ENCODE assay signal across 7 mouse cellular contexts in genomic region chr16:49854931-49855835, GRCm38 (mm10). TPM values are rescaled to one million over a fixed set of nuclear protein-coding genes. Genes with fewer than 3 reads are reported as not detected.
DNase-seq lines count a peak whose midpoint lies in the region; ATAC-seq and TF ChIP-seq lines count a peak whose summit lies in the region.

No protein-coding gene starts in this region.

- ATAC-seq in intestine, postnatal 0 days: peak; percentile 93
- ATAC-seq in midbrain, embryonic 12.5 days (ENCODE audit: low FRiP score, low read depth): peak; percentile 97

- TF ChIP-seq CTCF in intestine, postnatal 0 days (IDR thresholded peaks at IDR 0.05; ENCODE audit: low read depth): peak; percentile 80
- TF ChIP-seq CTCF in small intestine, adult 2 months (IDR thresholded peaks at IDR 0.05; ENCODE audit: extremely low read depth, insufficient read length, insufficient replicate concordance, low read depth, low read length): peak; percentile 57; the same call in 1 of the 2 replicates

- intact Hi-C loops in left cerebral cortex, postnatal 4 days (cut with DNase I): loop anchor here (5.0 to 10.0 kb wide), 3 partner anchors 187 to 350 kb away; no protein-coding TSS in a partner anchor

- DNase-seq in adrenal gland, adult 2 months: peak; percentile 97
- DNase-seq in embryonic facial prominence, embryonic 10.5 days (ENCODE audit: low spot score): peak; percentile 92
- DNase-seq in gonadal fat pad, adult 2 months (ENCODE audit: low read depth): peak; percentile 79
- peak; percentile 94 for DNase-seq in left cerebral cortex, postnatal 4 days

- WGBS in embryonic facial prominence, embryonic 10.5 days: 2% methylated on average over 68 of the region's 74 CpGs
- WGBS in intestine, postnatal 0 days: under 1% methylated on average over 62 of the region's 74 CpGs
- WGBS in midbrain, embryonic 12.5 days: under 1% methylated on average over 74 of the region's 74 CpGs
- WGBS in small intestine, adult 2 months: under 1% methylated on average over 73 of the region's 74 CpGs

- H3K27me3 ChIP-seq in embryonic facial prominence, embryonic 10.5 days (replicated peaks; ENCODE audit: low read depth, poor library complexity, severe bottlenecking): no peaks in the 10 kb centered on the region
- no peaks in the 10 kb centered on the region for H3K27me3 ChIP-seq in intestine, postnatal 0 days (replicated peaks; ENCODE audit: control insufficient read depth, insufficient read depth, low read length)
- H3K27me3 ChIP-seq in midbrain, embryonic 12.5 days: no peaks in the 10 kb centered on the region
- no peaks in the 10 kb centered on the region for H3K27me3 ChIP-seq in small intestine, adult 2 months (ENCODE audit: control insufficient read depth, insufficient read depth, low read length)

- peak; percentile 63 for TF ChIP-seq POLR2A in small intestine, adult 2 months (IDR thresholded peaks at IDR 0.05; ENCODE audit: low read depth, low read length)

- peak overlapping the region; percentile 67 for H3K4me2 ChIP-seq in intestine, postnatal 0 days (replicated peaks; ENCODE audit: low read depth)
- peak overlapping the region; percentile 66 for H3K4me2 ChIP-seq in midbrain, embryonic 12.5 days (replicated peaks)

- peak overlapping the region; percentile 94 for H3K4me3 ChIP-seq in embryonic facial prominence, embryonic 10.5 days
- peak overlapping the region; percentile 97 for H3K4me3 ChIP-seq in intestine, postnatal 0 days (ENCODE audit: low read depth, low read length)
- peak overlapping the region; percentile 92 for H3K4me3 ChIP-seq in midbrain, embryonic 12.5 days
- peak overlapping the region; percentile 73 for H3K4me3 ChIP-seq in small intestine, adult 2 months (ENCODE audit: low read depth, low read length)

- no peaks in the 10 kb centered on the region for H3K9me3 ChIP-seq in embryonic facial prominence, embryonic 10.5 days
- no peaks in the 10 kb centered on the region for H3K9me3 ChIP-seq in intestine, postnatal 0 days (ENCODE audit: control insufficient read depth)
- no peaks in the 10 kb centered on the region for H3K9me3 ChIP-seq in midbrain, embryonic 12.5 days

- H3K36me3 ChIP-seq in embryonic facial prominence, embryonic 10.5 days (replicated peaks): peaks cover 6% of the 10 kb centered on the region; the same call in 1 of the 2 replicates
- no peaks in the 10 kb centered on the region for H3K36me3 ChIP-seq in intestine, postnatal 0 days (ENCODE audit: control insufficient read depth, insufficient read depth)
- H3K36me3 ChIP-seq in midbrain, embryonic 12.5 days: no peaks in the 10 kb centered on the region
- peaks cover 3% of the 10 kb centered on the region for H3K36me3 ChIP-seq in small intestine, adult 2 months (ENCODE audit: control insufficient read depth, insufficient read depth, low read length)

- peaks cover 36% of the 10 kb centered on the region for H3K4me1 ChIP-seq in embryonic facial prominence, embryonic 10.5 days
- 0 out of 2 replicates have a peak, but pooled peaks cover 5% of the 10 kb centered on the region for H3K4me1 ChIP-seq in intestine, postnatal 0 days (replicated peaks; ENCODE audit: control insufficient read depth, insufficient read depth, low read length)
- peaks cover 15% of the 10 kb centered on the region; the same call in 1 of the 2 replicates for H3K4me1 ChIP-seq in midbrain, embryonic 12.5 days
- peaks cover 11% of the 10 kb centered on the region; the same call in 1 of the 2 replicates for H3K4me1 ChIP-seq in small intestine, adult 2 months (ENCODE audit: control insufficient read depth, insufficient read depth, insufficient read length, low read length)

- peak overlapping the region; percentile 87 for H3K9ac ChIP-seq in intestine, postnatal 0 days (ENCODE audit: low read depth, low read length)
- peak overlapping the region; percentile 90 for H3K9ac ChIP-seq in midbrain, embryonic 12.5 days (replicated peaks)

- H3K27ac ChIP-seq in embryonic facial prominence, embryonic 10.5 days (replicated peaks): peak overlapping the region; percentile 95
- H3K27ac ChIP-seq in intestine, postnatal 0 days (ENCODE audit: low read depth, low read length): peak overlapping the region; percentile 97
- peak overlapping the region; percentile 98 for H3K27ac ChIP-seq in midbrain, embryonic 12.5 days (replicated peaks)
- peak overlapping the region; percentile 97 for H3K27ac ChIP-seq in small intestine, adult 2 months (ENCODE audit: insufficient read depth, low read depth, low read length)

RNA-seq across cellular contexts. Expression of gene Cd47, which starts 54.9 kb away (rescaled TPM):
- total RNA-seq in adrenal gland, adult 2 months (2021): 100 to 1,000 TPM; 106 to 189 TPM
- 75.0 and 105 TPM in 2 replicates for polyA plus RNA-seq in adrenal gland, adult 2 months (2012; rRNA removed)
- polyA plus RNA-seq in embryonic facial prominence, embryonic 10.5 days (2016; fragmentation: Nextera tagmentation; extraction: Ambion mirVana): 27.6 and 32.2 TPM in 2 replicates
- polyA plus RNA-seq in gonadal fat pad, adult 2 months (2012; rRNA removed): 42.6 and 56.6 TPM in 2 replicates
- 98.2 and 113 TPM in 2 replicates for polyA plus RNA-seq in intestine, postnatal 0 days (2015; fragmentation: Nextera tagmentation; extraction: Ambion mirVana)
- total RNA-seq in left cerebral cortex, postnatal 4 days (2021): 100 to 1,000 TPM; 214 to 231 TPM
- 65.2 and 71.6 TPM in 2 replicates for polyA plus RNA-seq in midbrain, embryonic 12.5 days (2016; fragmentation: Nextera tagmentation; extraction: Ambion mirVana)
- polyA plus RNA-seq in small intestine, adult 2 months (2012; rRNA removed): 21.7 and 56.8 TPM in 2 replicates

Comparison
In these comparisons a context has a peak if more than half of its experiments do, and no peak if none do; other contexts are left out.
1. Peak in every context shown above with its lines: DNase-seq, ATAC-seq, H3K4me3 ChIP-seq and H3K27ac ChIP-seq.